Mouse (Mus musculus) midbrain, postnatal 0 days (tissue): ENCODE measurements at regions not wholly inside any gene's neighbourhood (a gene's known extent, or its start where the extent isn't known, plus 50 kb on each side); places are given as distances from the start of the nearest gene placed in this dataset.
A peak's percentile ranks its signal among the peaks of the same experiment; 100 is the strongest.

Source experiments
- ATAC-seq: fragments of 200-750 bp; cut with Nextera tagmentation; 2 replicates; pipeline ENCODE4 v1.8.0; 2017; ENCODE audit warnings: moderate number of reproducible peaks, mild to moderate bottlenecking, moderate TSS enrichment, moderate library complexity; ENCODE audit not compliant: low FRiP score
- DNase-seq: peaks from one replicate; pipeline ENCODE4 v3.0.0-alpha.2; 2015; ENCODE audit warnings: low spot score
- H3K27ac ChIP-seq: fragments of 300-500 bp; sonication (generic); 2 replicates; pipeline ENCODE4 v1.5.1; 2014; ENCODE audit warnings: low read depth, mild to moderate bottlenecking, low read length, mixed read lengths
- H3K27me3 ChIP-seq: fragments of 300-500 bp; sonication (generic); 2 replicates; pipeline ENCODE4 v1.6.1; 2014; ENCODE audit warnings: low read length, control low read depth, mixed read lengths; ENCODE audit not compliant: insufficient read depth
- H3K36me3 ChIP-seq: fragments of 300-500 bp; sonication (generic); 2 replicates; pipeline ENCODE4 v1.6.1; 2014; ENCODE audit warnings: low read length, control low read depth, mixed read lengths; ENCODE audit not compliant: insufficient read depth
- H3K4me1 ChIP-seq: fragments of 300-500 bp; sonication (generic); 2 replicates; pipeline ENCODE4 v1.6.1; 2014; ENCODE audit warnings: mild to moderate bottlenecking, control low read depth, antibody characterized with exemption, low read length, mixed read lengths; ENCODE audit not compliant: insufficient read depth
- H3K4me2 ChIP-seq: fragments of 300-500 bp; sonication (generic); 2 replicates; pipeline ENCODE4 v1.6.1; 2014; ENCODE audit warnings: low read depth, mild to moderate bottlenecking, low read length, mixed read lengths; ENCODE audit not compliant: poor library complexity, severe bottlenecking
- H3K4me3 ChIP-seq: fragments of 300-500 bp; sonication (generic); 2 replicates; pipeline ENCODE4 v1.5.1; 2014; ENCODE audit warnings: low read depth, mild to moderate bottlenecking, low read length, moderate library complexity
- H3K9ac ChIP-seq: fragments of 300-500 bp; sonication (generic); replicated peaks from 2 replicates; pipeline ENCODE4 v1.6.1; 2014; ENCODE audit warnings: mild to moderate bottlenecking, low read length, moderate library complexity, mixed read lengths; ENCODE audit not compliant: poor library complexity, severe bottlenecking
- H3K9me3 ChIP-seq: fragments of 300-500 bp; sonication (generic); 2 replicates; pipeline ENCODE4 v1.6.1; 2016; ENCODE audit warnings: low read length, control low read depth
- CTCF ChIP-seq: IDR thresholded peaks from 2 replicates; pipeline ENCODE4 v1.5.1; 2016; ENCODE audit warnings: antibody characterized with exemption, mild to moderate bottlenecking
- WGBS: fragments of 180-500 bp; shearing (Covaris S2); extraction: QIAGEN DNeasy Blood & Tissue Kit; methylation state at CpG from one replicate; pipeline ENCODE4 v1.1.7; 2014; 5-methylcytosine and 5-hydroxymethylcytosine counted together

- no peak for TF ChIP-seq CTCF
- Histone ChIP-seq H3K27ac (no peak overlapping the region), H3K4me2 (no peak overlapping the region), H3K36me3 (no peaks in the 10 kb centered on the region), H3K27me3 (no peaks in the 10 kb centered on the region), H3K9ac (no peak overlapping the region), H3K9me3 (no peaks in the 10 kb centered on the region), H3K4me1 (no peaks in the 10 kb centered on the region), H3K4me3 (no peak overlapping the region)
- 93% methylated on average over 2 of the region's 2 CpGs for WGBS
- DNase-seq (peak; percentile 31), ATAC-seq (no peak)
Observed at GRCm38 (mm10) chrX:67992281-67992680, 71.0 kb upstream of the 4933436I01Rik start.
